Mouse (Mus musculus): ENCODE results near the gene Srek1ip1. TPM values are rescaled to one million over a fixed set of nuclear protein-coding genes. Genes with fewer than 3 reads are reported as not detected.

Srek1ip1 gene
- polyA plus RNA-seq, 1 experiment from 2014 or later = 15.0 TPM

DNA sequence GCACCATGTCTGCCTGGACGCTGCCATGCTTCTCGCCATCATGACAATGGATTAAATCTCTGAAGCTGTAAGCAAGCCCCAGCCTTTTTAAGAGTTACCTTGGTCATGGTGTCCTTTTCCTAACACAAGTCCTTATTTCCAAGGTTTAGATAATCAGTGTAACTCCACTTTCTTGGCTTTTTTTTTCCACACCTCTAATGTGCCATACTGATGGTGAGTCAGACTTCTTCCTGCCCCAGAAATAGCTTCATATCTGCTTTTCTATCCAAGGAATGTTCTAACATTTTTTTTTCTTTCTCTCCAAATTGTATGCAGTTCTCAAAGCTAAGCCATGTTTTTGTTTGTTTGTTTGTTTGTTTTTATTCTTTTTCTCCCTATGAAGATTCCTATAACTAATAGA, 77.6 kb downstream of the Srek1ip1 start:
- Histone ChIP-seq H3K4me1 (ENCODE audit: control insufficient read depth, insufficient read depth, low read depth, low read length) (no peaks in the 10 kb centered on the region), H3K4me3 (ENCODE audit: low read length) (no peak overlapping the region), H3K4me2 (ENCODE audit: low read length) (no peak overlapping the region), H3K27ac (ENCODE audit: low read depth, low read length) (no peak overlapping the region), H3K36me3 (ENCODE audit: control insufficient read depth, insufficient read depth, low read length) (no peaks in the 10 kb centered on the region), H3K9ac (ENCODE audit: low read depth, low read length) (no peak overlapping the region), H3K27me3 (replicated peaks; ENCODE audit: control insufficient read depth, insufficient read depth, low read length) (no peaks in the 10 kb centered on the region), H3K9me3 (ENCODE audit: control insufficient read depth, low read length) (no peaks in the 10 kb centered on the region)
- 81% methylated on average over 2 of the region's 2 CpGs for whole genome bisulfite sequencing
- no peak for ATAC-seq

DNA sequence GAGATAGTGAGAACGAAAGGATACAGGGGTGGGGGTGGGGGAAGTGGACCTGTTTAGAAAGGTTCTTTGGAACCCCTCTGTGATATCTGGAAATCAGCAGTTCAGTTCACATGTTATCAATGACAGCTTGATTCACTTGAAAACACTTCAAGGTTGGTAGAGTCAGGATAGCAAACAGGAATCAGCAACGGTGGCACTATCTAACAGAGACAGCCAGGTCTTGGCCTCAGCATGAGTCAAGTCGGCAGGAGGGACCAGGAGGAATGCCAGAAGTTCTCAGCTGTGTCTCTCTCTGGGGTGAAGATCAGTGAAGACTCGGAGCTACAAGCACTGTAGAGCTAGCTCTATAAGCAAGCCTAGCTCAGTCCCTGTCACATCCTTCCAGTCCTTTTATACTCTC, 86.2 kb downstream of the Srek1ip1 start:
- 80% methylated on average over 4 of the region's 4 CpGs for WGBS
- H3K27ac ChIP-seq (ENCODE audit: low read depth, low read length) = no peak overlapping the region
- no peaks in the 10 kb centered on the region for H3K27me3 ChIP-seq (replicated peaks; ENCODE audit: control insufficient read depth, insufficient read depth, low read length)
- H3K4me2 ChIP-seq (ENCODE audit: low read length) = no peak overlapping the region
- no peak for ATAC-seq
- no peak overlapping the region for H3K9ac ChIP-seq (ENCODE audit: low read depth, low read length)
- H3K36me3 ChIP-seq (ENCODE audit: control insufficient read depth, insufficient read depth, low read length) = no peaks in the 10 kb centered on the region
- H3K9me3 ChIP-seq (ENCODE audit: control insufficient read depth, low read length) = no peaks in the 10 kb centered on the region
- no peaks in the 10 kb centered on the region for H3K4me1 ChIP-seq (ENCODE audit: control insufficient read depth, insufficient read depth, low read depth, low read length)
- no peak overlapping the region for H3K4me3 ChIP-seq (ENCODE audit: low read length)

DNA sequence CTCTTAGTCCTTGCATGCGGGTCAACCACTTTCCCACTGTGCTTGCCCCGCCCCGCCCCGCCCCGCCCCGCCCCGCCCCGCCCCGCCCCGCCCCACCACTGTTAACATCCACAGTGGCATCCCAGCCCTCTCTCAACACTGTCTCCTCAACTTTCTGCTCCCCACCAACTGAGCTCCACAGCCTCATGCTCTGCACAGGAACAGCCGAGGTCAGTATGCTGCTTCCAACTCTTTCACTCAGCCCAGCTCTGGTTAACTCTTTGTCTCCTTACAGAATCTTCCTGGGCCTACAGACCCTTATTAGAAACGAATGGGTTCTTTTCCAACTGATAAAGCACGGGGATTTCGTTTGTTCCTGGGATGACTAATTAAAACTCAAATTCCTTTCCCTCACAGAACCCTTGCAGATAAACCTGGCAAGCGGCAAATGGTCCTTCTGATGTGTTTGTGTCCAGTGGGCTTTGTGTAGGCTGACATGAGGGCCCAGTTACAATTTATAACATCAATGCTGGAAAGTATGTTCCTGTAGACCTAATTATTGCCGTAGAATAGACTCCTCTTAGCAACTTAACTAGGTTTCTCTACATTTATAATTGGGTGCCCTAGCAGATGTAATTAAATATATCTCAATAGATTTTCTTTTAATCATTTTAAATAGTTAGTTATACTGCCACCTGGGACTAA, 91.4 kb downstream of the Srek1ip1 start:
- H3K27me3 ChIP-seq (replicated peaks; ENCODE audit: control insufficient read depth, insufficient read depth, low read length) = no peaks in the 10 kb centered on the region
- no peak overlapping the region for H3K4me2 ChIP-seq (ENCODE audit: low read length)
- H3K36me3 ChIP-seq (ENCODE audit: control insufficient read depth, insufficient read depth, low read length) = no peaks in the 10 kb centered on the region
- H3K4me1 ChIP-seq (ENCODE audit: control insufficient read depth, insufficient read depth, low read depth, low read length) = no peaks in the 10 kb centered on the region
- H3K27ac ChIP-seq (ENCODE audit: low read depth, low read length) = no peak overlapping the region
- H3K9ac ChIP-seq (ENCODE audit: low read depth, low read length) = no peak overlapping the region
- no peaks in the 10 kb centered on the region for H3K9me3 ChIP-seq (ENCODE audit: control insufficient read depth, low read length)
- no peak overlapping the region for H3K4me3 ChIP-seq (ENCODE audit: low read length)
- ATAC-seq = no peak
- 39% methylated on average over 16 of the region's 16 CpGs for WGBS

DNA sequence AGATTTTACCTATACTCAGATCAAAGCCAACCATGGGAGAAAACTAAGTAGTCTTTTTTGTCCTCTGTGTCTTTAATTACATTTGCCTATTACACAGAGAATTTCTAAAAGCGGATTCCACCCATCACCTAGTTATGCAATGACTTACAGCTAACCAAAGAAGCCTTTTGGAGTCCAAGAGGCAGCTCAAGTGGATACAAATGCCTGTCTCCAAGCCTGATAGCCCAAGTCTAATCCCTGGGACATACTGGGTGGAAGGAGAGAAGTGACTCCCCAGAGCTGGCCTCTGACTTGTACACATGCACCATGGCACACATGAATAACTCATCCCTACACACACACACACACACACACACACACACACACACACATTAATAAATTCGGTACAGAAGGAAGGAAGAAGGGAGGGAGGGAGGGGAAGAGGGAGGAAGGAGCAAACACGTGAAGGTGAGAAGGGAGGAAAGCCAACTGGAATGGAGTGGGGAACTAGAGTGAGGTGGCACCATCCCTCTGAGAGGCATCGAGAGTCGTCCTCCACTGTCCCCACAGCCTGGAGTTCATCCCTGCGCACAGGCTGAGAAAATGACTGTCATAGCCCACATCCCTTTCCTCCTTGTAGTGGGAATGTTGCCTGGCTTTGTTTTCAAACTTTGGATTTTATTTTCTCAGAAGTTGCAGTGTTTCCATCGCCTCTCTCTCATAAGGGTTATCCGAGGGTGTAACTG, 94.2 kb downstream of the Srek1ip1 start:
- H3K27me3 ChIP-seq (replicated peaks; ENCODE audit: control insufficient read depth, insufficient read depth, low read length) = no peaks in the 10 kb centered on the region
- no peak for ATAC-seq
- no peak overlapping the region for H3K4me3 ChIP-seq (ENCODE audit: low read length)
- H3K4me2 ChIP-seq (ENCODE audit: low read length) = no peak overlapping the region
- H3K27ac ChIP-seq (ENCODE audit: low read depth, low read length) = no peak overlapping the region
- no peaks in the 10 kb centered on the region for H3K36me3 ChIP-seq (ENCODE audit: control insufficient read depth, insufficient read depth, low read length)
- H3K4me1 ChIP-seq (ENCODE audit: control insufficient read depth, insufficient read depth, low read depth, low read length) = no peaks in the 10 kb centered on the region
- WGBS = 84% methylated on average over 8 of the region's 8 CpGs
- no peak overlapping the region for H3K9ac ChIP-seq (ENCODE audit: low read depth, low read length)
- no peaks in the 10 kb centered on the region for H3K9me3 ChIP-seq (ENCODE audit: control insufficient read depth, low read length)

Other genes with a start within 250 kb of the Srek1ip1 start
- 22.4 and 24.2 TPM in 2 replicates for gene Cwc27, start 24.7 kb downstream of the Srek1ip1 start, polyA plus RNA-seq (2015; fragmentation: Nextera tagmentation; extraction: Ambion mirVana)
- gene Shisal2b, start 71.4 kb downstream of the Srek1ip1 start, polyA plus RNA-seq (2015; fragmentation: Nextera tagmentation; extraction: Ambion mirVana) = 2.3 and 2.6 TPM in 2 replicates

Data from hindbrain, embryonic 16.5 days (tissue).